Mouse (Mus musculus) heart, embryonic 15.5 days (tissue): ENCODE results near the gene Junb. TPM values are rescaled to one million over a fixed set of nuclear protein-coding genes. Genes with fewer than 3 reads are reported as not detected.

Experiments
- ATAC-seq: fragments of 200-750 bp; cut with Nextera tagmentation; replicated peaks from 2 replicates; pipeline ENCODE4 v1.8.0; 2017; ENCODE audit warnings: low read depth, moderate TSS enrichment; ENCODE audit not compliant: insufficient number of reproducible peaks, insufficient read depth, low FRiP score
- H3K27ac ChIP-seq: fragments of 300-500 bp; sonication (generic); 2 replicates; pipeline ENCODE4 v1.5.1; 2015; ENCODE audit warnings: mild to moderate bottlenecking, inconsistent platforms
- H3K27me3 ChIP-seq: fragments of 300-500 bp; sonication (generic); 2 replicates; pipeline ENCODE4 v1.6.1; 2015; ENCODE audit warnings: inconsistent platforms
- H3K36me3 ChIP-seq: fragments of 300-500 bp; sonication (generic); 2 replicates; pipeline ENCODE4 v1.6.1; 2015; ENCODE audit warnings: mild to moderate bottlenecking, inconsistent platforms
- H3K4me1 ChIP-seq: fragments of 300-500 bp; sonication (generic); replicated peaks from 2 replicates; pipeline ENCODE4 v1.6.1; 2015; ENCODE audit warnings: inconsistent platforms
- H3K4me2 ChIP-seq: fragments of 300-500 bp; sonication (generic); 2 replicates; pipeline ENCODE4 v1.6.1; 2015; ENCODE audit warnings: inconsistent platforms, mild to moderate bottlenecking, moderate library complexity
- H3K4me3 ChIP-seq: fragments of 300-500 bp; sonication (generic); 2 replicates; pipeline ENCODE4 v1.5.1; 2015; ENCODE audit warnings: mild to moderate bottlenecking, inconsistent platforms
- H3K9ac ChIP-seq: fragments of 300-500 bp; sonication (generic); 2 replicates; pipeline ENCODE4 v1.6.1; 2015; ENCODE audit warnings: mild to moderate bottlenecking, inconsistent platforms
- H3K9me3 ChIP-seq: fragments of 300-500 bp; sonication (generic); replicated peaks from 2 replicates; pipeline ENCODE4 v1.6.1; 2016; ENCODE audit warnings: inconsistent platforms
- WGBS: fragments of 180-500 bp; shearing (Covaris S2); methylation state at CpG from one replicate; pipeline ENCODE4 v1.1.7; 2015; ENCODE audit warnings: mixed read lengths; 5-methylcytosine and 5-hydroxymethylcytosine counted together
- polyA plus RNA-seq: library from polyadenylated mRNA; unstranded; fragments of >200 nt; fragmentation: Nextera tagmentation; extraction: Ambion mirVana; gene quantifications from 2 replicates; pipeline ENCODE4 v1.2.1, GENCODE M21; 2015

The Junb gene
- polyA plus RNA-seq, 1 experiment from 2014 or later, result 11.0 TPM

GRCm38 (mm10) chr8:84970135-84970790 lies 8.3 kb downstream of the Junb start:
- Histone ChIP-seq H3K4me2 (peak overlapping the region; percentile 80), H3K27me3 (no peaks in the 10 kb centered on the region), H3K4me3 (peak overlapping the region; percentile 63), H3K36me3 (peaks cover 31% of the 10 kb centered on the region), H3K9me3 (no peaks in the 10 kb centered on the region), H3K9ac (peak overlapping the region; percentile 87), H3K4me1 (peaks cover 39% of the 10 kb centered on the region), H3K27ac (peak overlapping the region; percentile 87)
- ATAC-seq, result no peak
- 9% methylated on average over 21 of the region's 21 CpGs for WGBS

- H3K27me3 ChIP-seq, result no peaks in the 10 kb centered on the region
- H3K9ac ChIP-seq, result peak within 1 kb of the TSS; percentile 87
- peak within 1 kb of the TSS; percentile 63 for H3K4me3 ChIP-seq
- WGBS, result under 1% methylated on average over 56 of the region's 56 CpGs
- H3K27ac ChIP-seq, result peak within 1 kb of the TSS; percentile 87
- peak within 1 kb of the TSS; percentile 80 for H3K4me2 ChIP-seq
- peaks cover 31% of the 10 kb centered on the region for H3K36me3 ChIP-seq
- H3K9me3 ChIP-seq, result no peaks in the 10 kb centered on the region
- peaks cover 39% of the 10 kb centered on the region for H3K4me1 ChIP-seq
- ATAC-seq, result peak; percentile 56
Observed at GRCm38 (mm10) chr8:84969241-84970134, 9.0 kb downstream of the Junb start, which contains the start of the genes Gm49661, Prdx2 and Rnaseh2a. TSS of gene Gm49661 (minus strand) at chr8:84969433. TSS of gene Prdx2 (plus strand) at chr8:84969587. TSS of gene Rnaseh2a (minus strand) at chr8:84969767.

GRCm38 (mm10) chr8:84968650-84969049 lies 9.9 kb downstream of the Junb start:
- Histone ChIP-seq H3K4me2 (peak overlapping the region; percentile 80), H3K4me1 (peaks cover 38% of the 10 kb centered on the region), H3K36me3 (peaks cover 27% of the 10 kb centered on the region), H3K9me3 (no peaks in the 10 kb centered on the region), H3K27me3 (no peaks in the 10 kb centered on the region), H3K27ac (peak overlapping the region; percentile 87), H3K9ac (peak overlapping the region; percentile 87), H3K4me3 (peak overlapping the region; percentile 63)
- 27% methylated on average over 2 of the region's 2 CpGs for WGBS
- ATAC-seq, result no peak

- Histone ChIP-seq H3K9ac (no peak overlapping the region), H3K4me1 (peaks cover 36% of the 10 kb centered on the region), H3K27me3 (no peaks in the 10 kb centered on the region), H3K27ac (no peak overlapping the region), H3K9me3 (no peaks in the 10 kb centered on the region), H3K36me3 (peaks cover 18% of the 10 kb centered on the region), H3K4me2 (peak overlapping the region; percentile 80; the same call in 1 of the 2 replicates), H3K4me3 (no peak overlapping the region)
- ATAC-seq, result no peak
- 84% methylated on average over 13 of the region's 13 CpGs for WGBS
Observed at GRCm38 (mm10) chr8:84967532-84968304, 10.8 kb downstream of the Junb start.

GRCm38 (mm10) chr8:84966603-84967002 lies 11.9 kb downstream of the Junb start:
- no peaks in the 10 kb centered on the region for H3K9me3 ChIP-seq
- no peak overlapping the region for H3K9ac ChIP-seq
- peaks cover 36% of the 10 kb centered on the region for H3K4me1 ChIP-seq
- 40% methylated on average over 3 of the region's 3 CpGs for WGBS
- peak overlapping the region; percentile 43 for H3K27ac ChIP-seq
- no peaks in the 10 kb centered on the region for H3K27me3 ChIP-seq
- no peak overlapping the region for H3K4me3 ChIP-seq
- ATAC-seq, result no peak
- peaks cover 6% of the 10 kb centered on the region for H3K36me3 ChIP-seq
- peak overlapping the region; percentile 93; the same call in 1 of the 2 replicates for H3K4me2 ChIP-seq

- H3K36me3 ChIP-seq, result peaks cover 2% of the 10 kb centered on the region; the same call in 1 of the 2 replicates
- ATAC-seq, result peak; percentile 84
- H3K9me3 ChIP-seq, result no peaks in the 10 kb centered on the region
- peaks cover 31% of the 10 kb centered on the region for H3K4me1 ChIP-seq
- H3K27ac ChIP-seq, result peak overlapping the region; percentile 78
- no peaks in the 10 kb centered on the region for H3K27me3 ChIP-seq
- H3K9ac ChIP-seq, result peak overlapping the region; percentile 74
- peak overlapping the region; percentile 75 for H3K4me3 ChIP-seq
- WGBS, result under 1% methylated on average over 41 of the region's 41 CpGs
- H3K4me2 ChIP-seq, result peak overlapping the region; percentile 93
Observed at GRCm38 (mm10) chr8:84965731-84966291, 12.7 kb downstream of the Junb start.

- Histone ChIP-seq H3K4me3 (no peak overlapping the region), H3K4me1 (peaks cover 34% of the 10 kb centered on the region), H3K27me3 (no peaks in the 10 kb centered on the region), H3K4me2 (no peak overlapping the region), H3K27ac (no peak overlapping the region), H3K9me3 (no peaks in the 10 kb centered on the region), H3K9ac (no peak overlapping the region), H3K36me3 (no peaks in the 10 kb centered on the region)
- no peak for ATAC-seq
- 89% methylated on average over 4 of the region's 4 CpGs for WGBS
Observed at GRCm38 (mm10) chr8:84963952-84964351, 14.6 kb downstream of the Junb start.

- Histone ChIP-seq H3K9me3 (no peaks in the 10 kb centered on the region), H3K9ac (no peak overlapping the region), H3K27me3 (no peaks in the 10 kb centered on the region), H3K36me3 (peaks cover 10% of the 10 kb centered on the region), H3K4me2 (no peak overlapping the region), H3K4me1 (peaks cover 9% of the 10 kb centered on the region), H3K27ac (peak overlapping the region; percentile 30; the same call in 1 of the 2 replicates), H3K4me3 (no peak overlapping the region)
- WGBS, result 72% methylated on average over 7 of the region's 7 CpGs
- no peak for ATAC-seq
Observed at GRCm38 (mm10) chr8:84959811-84960210, 18.7 kb downstream of the Junb start.

- WGBS, result 56% methylated on average over 2 of the region's 2 CpGs
- no peaks in the 10 kb centered on the region for H3K9me3 ChIP-seq
- no peak overlapping the region for H3K4me3 ChIP-seq
- peaks cover 12% of the 10 kb centered on the region for H3K27me3 ChIP-seq
- no peak overlapping the region for H3K27ac ChIP-seq
- ATAC-seq, result no peak
- H3K4me2 ChIP-seq, result no peak overlapping the region
- H3K36me3 ChIP-seq, result peaks cover 10% of the 10 kb centered on the region
- H3K9ac ChIP-seq, result no peak overlapping the region
- peaks cover 13% of the 10 kb centered on the region for H3K4me1 ChIP-seq
Observed at GRCm38 (mm10) chr8:84956768-84957167, 21.8 kb downstream of the Junb start.

GRCm38 (mm10) chr8:84952612-84953255 lies 25.8 kb downstream of the Junb start:
- Histone ChIP-seq H3K4me2 (peak overlapping the region; percentile 47), H3K36me3 (peaks cover 3% of the 10 kb centered on the region), H3K9ac (no peak overlapping the region), H3K27ac (no peak overlapping the region), H3K4me3 (0 out of 2 replicates have a peak overlapping the region, but pooled peaks have one; percentile 15), H3K27me3 (peaks cover 44% of the 10 kb centered on the region), H3K4me1 (peaks cover 6% of the 10 kb centered on the region), H3K9me3 (no peaks in the 10 kb centered on the region)
- 7% methylated on average over 18 of the region's 18 CpGs for WGBS
- ATAC-seq, result 0 out of 2 replicates have a peak, but pooled peaks have one; percentile 27
